Mouse (Mus musculus) regulatory T cell (primary cell): ENCODE measurements at regions not wholly inside any gene's neighbourhood (a gene's known extent, or its start where the extent isn't known, plus 50 kb on each side); places are given as distances from the start of the nearest gene placed in this dataset.

Experiments used
- in situ Hi-C: fragments of 300-600 bp; cut with MboI, MseI; formaldehyde crosslinking; loops from one replicate; pipeline ENCODE4 v1.15.1; 2025; ENCODE audit warnings: high pct_unique_total_duplicates

GRCm38 (mm10) chr17:79977154-79977571, 81.2 kb upstream of the Atl2 start:
- in situ Hi-C loops: loop anchor here (5.0 kb wide), 1 partner anchor 70 kb away; no protein-coding TSS in a partner anchor

- in situ Hi-C loops: loop anchor here (5.0 kb wide), 1 partner anchor 69 kb away; no protein-coding TSS in a partner anchor
Observed at GRCm38 (mm10) chr17:79976518-79977100, 80.7 kb upstream of the Atl2 start.

GRCm38 (mm10) chr17:79975997-79976443, 80.1 kb upstream of the Atl2 start:
- in situ Hi-C loops: loop anchor here (5.0 kb wide), 1 partner anchor 69 kb away; no protein-coding TSS in a partner anchor

GRCm38 (mm10) chr17:79975150-79975757, 79.3 kb upstream of the Atl2 start:
- in situ Hi-C loops: loop anchor here (5.0 kb wide), 1 partner anchor 68 kb away; no protein-coding TSS in a partner anchor

- in situ Hi-C loops: no loop called here
Observed at GRCm38 (mm10) chr17:79971721-79972336, 75.9 kb upstream of the Atl2 start.

GRCm38 (mm10) chr17:79969500-79969972, 73.6 kb upstream of the Atl2 start:
- in situ Hi-C loops: no loop called here

- in situ Hi-C loops: no loop called here
Observed at GRCm38 (mm10) chr17:79968819-79969218, 72.9 kb upstream of the Atl2 start.

- in situ Hi-C loops: no loop called here
Observed at GRCm38 (mm10) chr17:79966981-79967380, 71.1 kb upstream of the Atl2 start.

- in situ Hi-C loops: no loop called here
Observed at GRCm38 (mm10) chr17:79965625-79966024, 69.7 kb upstream of the Atl2 start.

- in situ Hi-C loops: no loop called here
Observed at GRCm38 (mm10) chr17:79964850-79965249, 68.9 kb upstream of the Atl2 start.

GRCm38 (mm10) chr17:79963330-79963729, 67.4 kb upstream of the Atl2 start:
- in situ Hi-C loops: no loop called here

GRCm38 (mm10) chr17:79961391-79961790, 65.5 kb upstream of the Atl2 start:
- in situ Hi-C loops: no loop called here

GRCm38 (mm10) chr17:79960688-79961087, 64.8 kb upstream of the Atl2 start:
- in situ Hi-C loops: no loop called here

GRCm38 (mm10) chr17:79955267-79955666, 59.3 kb upstream of the Atl2 start:
- in situ Hi-C loops: no loop called here

- in situ Hi-C loops: no loop called here
Observed at GRCm38 (mm10) chr17:79954624-79955244, 58.8 kb upstream of the Atl2 start.

GRCm38 (mm10) chr17:79948591-79949475, 52.9 kb upstream of the Atl2 start:
- in situ Hi-C loops: loop anchor here (10.0 kb wide), 1 partner anchor 476 kb away; no protein-coding TSS in a partner anchor
